Mouse (Mus musculus) liver, adult 10 weeks (tissue): Measurements from ENCODE around the gene Rslcan18. TPM values are rescaled to one million over a fixed set of nuclear protein-coding genes. Genes with fewer than 3 reads are reported as not detected.

ENCODE experiments used
- polyA plus RNA-seq: library from polyadenylated mRNA; stranded (reverse); fragments of 350-450 nt; fragmentation: Illumina TruSeq; extraction: RNeasy Lipid Tissue Mini Kit (QIAGEN cat#74804); gene quantifications from one replicate; pipeline ENCODE4 v1.2.3, GENCODE M21; 2014; ENCODE audit warnings: low read depth, low replicate concordance

Gene Rslcan18
- 3.7 TPM for polyA plus RNA-seq

GRCm38 (mm10) chr13:67116163-67116562, at the start of gene Rslcan18:
Rslcan18 (minus strand) TSS chr13:67116263.

GRCm38 (mm10) chr13:67121360-67121759, 5.3 kb upstream of the Rslcan18 start, which contains the start of gene Zfp759:
Zfp759 (plus strand) TSS chr13:67121660.

GRCm38 (mm10) chr13:67108194-67108820, 7.8 kb downstream of the Rslcan18 start, which contains the start of gene Gm28557:
Gm28557 (minus strand) TSS chr13:67108604.

GRCm38 (mm10) chr13:67097876-67098275, 18.2 kb downstream of the Rslcan18 start, which contains the start of gene Zfp708:
Zfp708 (minus strand) TSS chr13:67097976.

GRCm38 (mm10) chr13:67060786-67061358, 55.2 kb downstream of the Rslcan18 start, which contains the start of gene Zfp712:
Zfp712 (minus strand) TSS chr13:67061170.

Other genes starting within 250 kb of the Rslcan18 start
- gene Gm10767, start 211.3 kb downstream of the Rslcan18 start, polyA plus RNA-seq, result 2.6 TPM
- 2.0 TPM for gene Zfp712, start 55.1 kb downstream of the Rslcan18 start, polyA plus RNA-seq
- 10.3 TPM for gene Zfp708, start 18.3 kb downstream of the Rslcan18 start, polyA plus RNA-seq
- 10.6 TPM for gene Gm28557, start 7.7 kb downstream of the Rslcan18 start, polyA plus RNA-seq
- 8.6 TPM for gene Zfp759, start 5.4 kb upstream of the Rslcan18 start, polyA plus RNA-seq
- gene Rsl1, start 56.9 kb upstream of the Rslcan18 start, polyA plus RNA-seq, result 7.2 TPM
- gene Zfp455, start 78.2 kb upstream of the Rslcan18 start, polyA plus RNA-seq, result 4.1 TPM
- 2.8 TPM for gene Zfp458, start 162.2 kb upstream of the Rslcan18 start, polyA plus RNA-seq
- gene Zfp457, start 190.2 kb upstream of the Rslcan18 start, polyA plus RNA-seq, result 0.69 TPM
- gene Zfp595, start 216.3 kb upstream of the Rslcan18 start, polyA plus RNA-seq, result 12.4 TPM
- not detected for gene Gm28044, start 244.3 kb upstream of the Rslcan18 start, polyA plus RNA-seq
- 8.5 TPM for gene Zfp953, start 244.3 kb upstream of the Rslcan18 start, polyA plus RNA-seq